Mouse (Mus musculus) gastrocnemius, adult 8-10 months (tissue): ENCODE measurements around the gene Foxp1. TPM values are rescaled to one million over a fixed set of nuclear protein-coding genes. Genes with fewer than 3 reads are reported as not detected.

Experiments
- DNase-seq, 2 experiments: peaks; one replicate each; pipeline ENCODE4 v3.0.0; 2022; ENCODE audit warnings: low spot score in 2 of 2
- total RNA-seq, 4 experiments: library from RNA; stranded (reverse); gene quantifications; 2 replicates each; pipeline ENCODE4 v1.2.4; 2022

Foxp1 gene
- total RNA-seq, 4 experiments from 2014 or later: 10.0 to 15.5 (median 13.9) TPM

DNA sequence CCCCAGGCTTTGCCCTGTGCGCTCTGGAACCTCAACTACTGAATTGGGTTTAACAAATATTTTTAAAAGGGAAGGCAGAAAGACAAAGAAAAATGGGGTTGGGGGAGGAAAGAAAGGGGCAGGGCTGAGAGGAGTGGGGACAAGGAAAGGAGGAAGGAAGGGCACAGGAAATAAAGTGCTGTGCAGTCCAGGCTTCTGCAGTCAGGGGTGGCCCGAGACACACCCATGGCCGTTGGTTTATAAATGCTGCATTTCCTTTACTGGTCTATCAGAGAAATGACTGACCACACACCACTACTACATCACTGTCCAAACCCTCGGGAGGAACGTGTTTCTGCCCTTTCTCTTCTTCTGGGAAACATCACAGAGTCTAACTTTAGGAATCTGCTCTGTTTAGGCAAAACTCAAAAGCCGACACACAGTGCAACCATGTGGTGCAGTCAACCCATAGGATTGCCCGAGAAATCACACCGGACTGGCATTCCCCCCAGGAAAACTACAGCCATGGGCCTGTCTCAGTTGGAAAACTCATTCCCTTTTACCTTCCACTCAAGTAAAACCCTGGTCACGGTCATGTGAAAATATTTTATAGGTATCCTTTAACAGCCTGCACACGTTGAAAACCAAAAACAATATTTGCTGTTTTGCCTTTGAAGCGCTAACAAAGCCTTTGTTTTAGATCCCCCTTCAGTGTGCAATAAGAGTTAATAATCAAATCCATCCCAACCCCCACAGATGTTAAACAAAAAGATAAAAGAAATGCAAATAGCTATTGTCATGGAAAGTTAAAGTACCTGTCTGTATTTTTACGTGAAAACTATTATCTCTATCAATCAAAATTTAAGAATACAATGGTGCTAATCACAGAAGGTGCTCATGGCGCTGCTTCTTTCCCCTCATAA is 258.1 kb downstream of the Foxp1 start:
- DNase-seq: no peak

DNA sequence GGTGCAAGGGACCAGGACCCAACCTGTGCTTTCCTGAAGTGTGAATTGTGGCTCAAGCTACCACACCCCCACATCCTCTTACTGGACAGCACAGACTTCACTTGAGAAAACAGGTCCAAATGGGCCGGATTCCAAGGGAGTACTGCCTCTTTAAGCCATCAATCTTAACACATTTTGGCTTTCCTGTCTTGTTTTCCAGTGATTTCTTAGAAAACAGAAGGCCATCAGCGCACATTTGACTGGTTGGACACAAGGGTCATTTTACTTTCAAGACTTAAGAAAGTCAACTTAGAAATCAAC is 258.7 kb downstream of the Foxp1 start:
- DNase-seq: no peak

DNA sequence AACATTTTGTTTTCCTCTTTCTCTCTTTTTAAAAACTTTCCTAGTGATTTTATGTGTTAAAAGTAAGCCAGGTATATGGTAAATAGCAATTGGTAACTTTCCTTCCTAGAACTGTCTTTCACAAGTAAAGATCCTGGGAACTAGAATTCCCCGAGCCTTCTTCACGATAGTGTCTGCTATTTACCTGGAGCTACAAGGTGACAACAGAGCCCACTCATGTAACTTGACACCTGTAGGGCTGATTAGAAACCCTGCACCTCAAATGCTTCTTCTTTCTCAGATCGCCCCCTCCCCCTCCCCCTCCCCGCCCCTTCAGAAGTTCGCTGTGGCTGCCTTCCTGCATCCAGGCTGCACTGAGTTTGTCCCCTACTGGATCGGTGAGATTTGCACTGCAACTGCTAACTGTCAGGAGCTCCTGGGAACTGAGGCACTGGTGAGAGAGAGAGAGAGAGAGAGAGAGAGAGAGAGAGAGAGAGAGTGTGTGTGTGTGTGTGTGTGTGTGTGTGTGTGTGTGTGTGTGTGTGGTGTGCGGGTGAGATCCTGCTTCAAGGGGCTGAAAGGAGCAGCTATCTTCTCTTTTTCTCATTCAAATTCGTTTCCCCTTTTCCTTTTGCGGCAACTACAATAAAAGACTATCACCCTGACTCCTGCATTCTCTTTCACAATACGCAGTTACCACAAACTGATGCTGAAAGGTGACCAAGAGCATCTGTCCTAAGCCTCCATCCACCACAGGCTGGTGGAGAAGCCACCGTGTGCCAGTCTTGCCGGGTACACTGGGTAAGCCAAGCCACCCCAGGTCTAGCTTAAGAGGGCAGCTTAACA is 259.2 kb downstream of the Foxp1 start:
- no peak for DNase-seq

DNA sequence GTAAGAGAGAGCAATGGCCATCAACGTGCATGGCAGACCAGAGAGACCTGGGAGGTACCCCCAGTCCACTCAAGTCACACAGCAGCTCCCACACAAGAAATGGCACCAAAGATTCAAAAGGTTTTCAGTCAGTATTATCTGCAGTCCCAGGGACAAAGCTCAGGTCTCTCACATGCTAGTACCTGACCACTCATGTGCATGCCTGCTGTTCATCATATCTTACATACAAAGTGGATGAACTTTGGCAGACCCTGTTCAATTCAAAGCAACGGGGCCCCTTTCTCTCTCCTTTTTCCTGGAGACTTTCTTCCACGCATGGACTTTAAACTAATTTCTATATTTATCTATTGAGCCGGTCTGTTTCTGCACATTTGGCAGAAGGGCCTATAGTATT is 260.8 kb downstream of the Foxp1 start:
- DNase-seq: no peak

DNA sequence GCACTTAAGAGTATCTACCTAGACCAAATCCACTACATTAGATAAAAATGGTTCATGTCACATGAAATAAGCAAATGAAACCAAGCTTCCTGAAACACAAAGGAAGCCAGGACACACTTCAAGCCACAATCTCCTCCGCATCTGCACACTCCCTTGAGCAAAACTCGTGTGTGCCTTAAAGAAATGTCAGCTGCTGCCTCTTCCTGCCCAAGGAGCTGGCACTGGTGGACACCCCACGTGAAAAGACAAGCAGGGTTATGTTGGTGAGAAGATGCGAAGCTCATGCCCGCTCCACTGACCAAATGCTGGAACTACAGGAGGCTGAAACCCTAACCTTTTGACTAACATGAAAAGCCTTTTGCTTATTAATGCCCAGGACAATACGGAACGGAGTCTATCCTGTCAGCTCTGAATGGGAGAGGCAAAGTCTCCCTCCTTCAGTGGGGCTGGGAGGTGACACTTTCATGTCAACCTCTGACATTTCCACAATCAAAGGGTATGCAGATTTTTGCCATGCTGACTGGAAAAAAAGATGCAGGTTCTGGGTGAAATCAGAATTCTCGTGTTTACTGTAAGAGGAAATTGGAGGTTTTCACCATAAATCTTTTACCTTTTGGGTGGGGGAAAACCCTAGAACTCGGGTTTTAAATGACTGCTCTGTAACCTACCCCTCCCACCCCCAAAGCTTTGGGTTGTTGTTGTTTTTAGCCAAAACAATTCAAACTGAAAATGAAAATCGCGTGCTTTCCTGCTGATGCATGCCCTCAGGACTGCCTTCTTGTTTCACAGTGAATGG is 261.4 kb downstream of the Foxp1 start:
- no peak for DNase-seq

DNA sequence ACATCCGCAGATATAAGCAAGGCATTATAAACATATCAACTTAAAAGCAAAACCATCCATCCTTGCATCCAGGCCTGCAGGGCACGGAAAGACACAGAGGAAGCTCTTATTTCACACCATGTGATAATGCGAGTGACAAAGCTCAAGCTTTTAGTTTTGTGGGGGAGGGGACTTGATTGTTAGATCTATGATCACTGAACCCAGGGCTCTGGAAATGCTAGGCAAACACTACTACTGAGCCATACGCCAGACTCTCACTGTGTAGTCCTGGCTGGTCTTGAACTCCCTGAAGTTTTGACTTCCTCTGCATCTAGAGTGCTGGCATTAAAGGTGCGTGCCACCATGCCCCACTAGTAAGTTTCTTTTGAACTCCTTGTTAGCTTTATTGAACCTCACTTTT is 264.2 kb downstream of the Foxp1 start:
- no peak for DNase-seq

DNA sequence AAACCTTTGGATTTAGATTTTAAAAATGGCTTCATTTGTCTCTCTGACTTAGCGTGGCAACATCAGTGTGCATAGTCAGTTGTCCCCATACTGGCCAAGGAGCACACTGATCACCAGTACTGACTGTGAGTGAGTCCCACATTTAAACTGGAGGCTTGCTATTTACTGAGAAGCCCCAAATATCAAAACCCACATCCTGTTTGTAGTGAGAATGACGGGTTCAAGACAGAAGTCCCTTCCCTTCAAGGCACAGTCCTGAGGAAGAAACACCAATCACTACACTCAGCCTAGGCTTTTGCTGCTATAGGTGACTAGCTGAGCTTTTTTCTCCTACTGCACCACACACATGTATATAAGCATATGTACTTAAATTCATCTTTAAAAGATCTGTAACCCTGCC is 264.8 kb downstream of the Foxp1 start:
- no peak for DNase-seq

DNA sequence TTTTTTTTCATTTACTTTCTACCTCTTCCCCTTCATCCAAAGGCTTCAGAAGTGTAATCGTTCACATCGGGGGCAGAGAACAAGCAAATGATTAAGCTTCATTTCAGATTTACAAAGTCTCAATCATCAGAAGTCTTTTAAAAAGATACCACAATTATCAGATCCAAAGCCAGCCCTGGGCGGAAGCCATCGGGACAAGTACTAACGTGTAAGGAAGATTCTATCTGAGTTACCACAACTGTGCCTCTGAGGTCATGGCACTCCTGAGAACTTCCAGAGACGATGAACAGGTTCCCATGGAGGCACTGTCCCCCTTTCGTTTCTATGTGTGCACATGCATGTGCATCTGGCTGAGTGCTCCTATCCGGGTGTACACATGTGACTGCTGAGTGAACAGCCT is 269.2 kb downstream of the Foxp1 start:
- no peak for DNase-seq

DNA sequence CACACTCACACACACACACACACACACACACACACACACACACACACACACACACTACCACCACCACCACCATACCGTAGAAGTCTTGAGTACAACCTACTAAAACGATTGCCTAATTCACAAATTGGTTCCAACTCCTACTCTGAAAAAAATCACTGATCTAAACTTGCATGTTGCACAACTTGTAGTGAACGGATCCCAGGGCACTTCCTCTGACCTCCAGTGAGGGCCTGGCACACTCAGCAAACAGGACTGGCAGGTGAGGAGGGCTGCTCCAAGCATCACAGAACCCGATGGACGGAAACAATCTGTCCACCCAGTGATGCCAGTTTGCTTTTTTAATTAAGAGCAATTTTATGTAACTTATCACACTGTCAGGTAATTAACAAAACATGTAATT is 269.7 kb downstream of the Foxp1 start:
- DNase-seq: no peak

DNA sequence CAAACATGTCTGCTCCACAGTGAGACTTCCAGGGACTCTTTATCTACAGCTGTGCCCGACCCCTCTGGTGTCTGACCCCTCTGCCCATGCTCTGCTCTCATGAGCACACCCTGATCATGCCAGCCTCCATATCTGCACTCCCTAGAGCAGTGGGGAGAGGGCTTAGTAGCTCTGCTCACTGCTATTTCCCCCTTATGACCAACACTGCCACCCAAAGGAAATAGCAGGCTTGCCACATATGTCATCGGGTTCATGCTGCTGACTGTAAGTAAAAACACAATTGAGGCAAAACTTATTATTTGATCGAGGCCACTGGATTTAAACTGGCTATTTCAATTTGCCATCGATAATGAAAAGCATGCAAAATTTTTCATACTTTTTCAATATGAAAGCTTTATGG is 270.6 kb downstream of the Foxp1 start:
- no peak for DNase-seq

DNA sequence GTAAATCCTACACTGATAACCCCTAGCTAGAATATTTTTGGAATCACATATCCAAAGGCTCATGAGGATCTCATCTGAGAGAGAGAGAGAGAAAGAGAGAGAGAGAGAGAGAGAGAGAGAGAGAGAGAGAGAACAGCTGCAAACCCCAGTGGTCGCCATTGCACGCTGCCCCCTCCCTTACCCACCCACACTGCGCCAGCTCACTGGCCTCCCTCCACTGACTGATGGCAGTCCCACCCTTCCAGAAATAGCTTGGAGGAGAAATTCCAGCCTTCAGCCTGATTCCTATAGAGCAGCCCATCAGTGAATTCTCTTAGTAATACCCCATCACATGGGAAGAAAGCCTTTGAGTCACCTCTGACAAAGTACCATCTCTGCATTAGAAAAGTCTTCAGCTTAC is 271.3 kb downstream of the Foxp1 start:
- DNase-seq: no peak

DNA sequence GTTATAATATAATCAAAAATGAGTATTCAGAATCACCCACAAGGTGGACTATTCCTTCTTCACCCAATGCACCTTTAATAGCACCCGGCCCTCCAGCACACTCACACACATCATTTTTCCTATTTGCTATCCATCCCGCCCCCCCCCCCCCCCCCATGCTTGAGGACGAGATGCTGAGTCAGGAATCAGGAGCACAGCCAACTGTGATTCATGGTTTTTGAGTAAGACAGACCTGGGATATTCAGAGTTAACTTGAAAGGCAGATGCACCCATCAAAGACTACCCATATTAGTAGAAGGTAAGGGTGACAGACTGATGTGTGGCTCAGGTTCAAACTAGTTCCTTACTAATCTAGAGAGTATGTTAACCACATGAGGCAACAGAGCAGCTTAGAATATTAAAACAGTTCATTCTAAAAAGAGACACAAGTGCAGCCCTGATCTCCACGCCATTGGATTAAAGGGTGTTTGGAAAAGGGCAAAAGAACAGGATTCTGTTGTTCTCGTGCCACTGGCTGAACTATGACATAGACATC is 273.0 kb downstream of the Foxp1 start:
- DNase-seq: no peak

DNA sequence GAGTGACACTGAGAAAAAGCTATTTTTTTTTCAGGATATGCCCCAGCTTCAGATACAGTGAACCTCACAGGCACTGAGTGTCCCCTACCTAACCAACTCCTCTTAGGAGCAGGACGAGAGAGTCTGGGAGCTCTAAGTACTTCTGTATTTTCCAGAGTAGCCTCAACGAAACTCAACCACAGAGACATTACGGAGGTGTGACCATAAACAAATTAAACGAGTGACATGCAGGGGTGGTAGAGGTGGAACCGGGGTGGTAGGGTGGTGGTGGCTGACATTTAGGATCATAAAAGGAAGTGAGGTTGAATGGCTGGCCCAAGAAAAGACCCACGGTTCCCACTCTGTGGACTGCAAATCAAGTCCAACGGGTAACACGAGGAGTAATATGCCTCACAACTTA is 274.1 kb downstream of the Foxp1 start:
- DNase-seq: no peak

DNA sequence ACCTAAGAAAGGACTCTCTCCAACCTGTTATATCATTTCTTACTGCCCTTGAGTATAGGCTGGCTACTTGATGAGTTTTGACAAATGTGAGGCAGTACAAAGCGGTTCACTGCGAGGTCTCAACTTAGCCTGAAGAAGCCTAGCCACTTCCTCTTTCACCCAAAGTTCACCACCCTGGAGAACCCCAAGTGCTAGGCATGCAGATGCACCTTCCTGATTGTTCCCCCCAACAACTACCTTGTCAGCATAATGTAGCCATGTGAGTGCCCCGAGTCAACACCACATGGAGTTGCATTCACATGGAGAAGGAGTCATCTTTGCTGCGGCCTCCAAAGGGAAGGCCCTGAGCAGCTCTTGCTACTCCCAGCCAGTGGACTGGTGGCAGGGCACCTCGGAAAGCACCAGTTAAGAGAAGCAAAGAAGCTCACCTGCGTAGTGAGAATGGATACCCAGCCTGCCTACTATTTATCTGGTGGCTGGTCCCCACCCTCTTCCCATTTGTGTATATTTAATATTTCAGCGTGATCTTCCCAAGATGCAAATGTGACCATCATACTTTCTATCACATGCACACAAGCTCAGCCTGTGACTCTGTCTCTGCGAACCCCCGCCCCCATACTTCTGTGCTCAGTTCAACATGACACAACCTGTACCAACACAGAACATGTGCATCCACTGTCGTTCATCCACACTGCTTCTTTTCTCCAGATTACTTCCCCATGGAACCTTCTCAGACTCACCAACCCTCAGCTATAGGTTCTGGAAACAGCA is 280.7 kb downstream of the Foxp1 start:
- DNase-seq: no peak

DNA sequence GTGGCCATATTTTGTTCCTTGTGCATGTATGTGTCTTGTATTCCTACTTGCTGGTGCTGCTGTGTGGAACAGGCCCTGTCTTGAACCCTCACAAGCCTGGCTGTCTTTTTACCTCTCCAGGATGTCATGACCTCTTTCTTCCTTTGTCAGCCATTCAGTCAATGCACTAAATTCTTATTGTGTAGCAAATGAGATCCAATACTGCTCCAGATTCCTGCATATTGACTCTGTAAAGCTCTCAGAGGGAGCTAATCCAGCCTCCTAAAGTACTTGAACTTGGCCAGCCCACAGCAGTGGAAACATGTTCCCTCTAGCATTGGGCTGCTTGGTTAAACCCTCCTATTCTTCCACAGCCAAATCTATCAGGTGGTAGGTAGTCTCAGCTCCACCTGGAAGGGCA is 281.8 kb downstream of the Foxp1 start:
- DNase-seq: no peak

DNA sequence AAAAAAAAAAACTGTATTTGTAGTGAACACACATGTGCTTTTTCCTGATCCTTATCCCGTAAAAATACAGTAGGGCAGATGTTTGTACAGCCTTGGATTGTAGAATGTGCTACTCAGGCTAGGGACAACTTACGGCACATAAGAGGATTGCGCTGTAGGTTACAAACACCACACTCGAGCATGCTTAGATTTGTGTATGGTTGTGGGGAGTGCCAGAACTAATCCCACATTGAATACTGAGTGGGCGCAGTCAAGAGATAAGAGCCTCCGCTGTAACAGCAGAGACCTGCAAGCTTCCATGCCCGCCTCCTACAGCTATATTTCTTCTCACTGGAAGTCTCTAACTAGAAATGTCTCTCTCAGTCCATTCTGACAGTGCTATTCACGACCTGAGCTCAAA is 286.9 kb downstream of the Foxp1 start:
- DNase-seq: no peak

DNA sequence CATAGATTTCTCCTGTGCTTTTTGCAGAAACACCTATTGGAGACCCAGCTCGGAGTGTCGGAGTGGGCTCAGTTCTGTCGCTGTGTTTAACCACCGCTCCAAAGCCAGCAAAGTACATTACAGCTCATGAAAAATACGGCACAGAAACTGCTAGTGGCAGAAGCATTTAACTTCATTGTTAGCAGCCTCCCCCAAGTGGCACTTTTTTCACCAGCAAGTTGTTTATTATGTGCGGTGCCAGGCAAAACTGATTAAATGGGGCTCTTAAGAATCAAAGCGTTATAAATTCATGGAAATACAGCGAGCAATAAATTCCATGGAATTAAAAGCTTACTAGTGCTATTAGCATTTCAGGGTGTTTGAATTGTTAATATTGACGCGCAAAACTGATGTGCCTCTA is 289.1 kb downstream of the Foxp1 start:
- no peak for DNase-seq

DNA sequence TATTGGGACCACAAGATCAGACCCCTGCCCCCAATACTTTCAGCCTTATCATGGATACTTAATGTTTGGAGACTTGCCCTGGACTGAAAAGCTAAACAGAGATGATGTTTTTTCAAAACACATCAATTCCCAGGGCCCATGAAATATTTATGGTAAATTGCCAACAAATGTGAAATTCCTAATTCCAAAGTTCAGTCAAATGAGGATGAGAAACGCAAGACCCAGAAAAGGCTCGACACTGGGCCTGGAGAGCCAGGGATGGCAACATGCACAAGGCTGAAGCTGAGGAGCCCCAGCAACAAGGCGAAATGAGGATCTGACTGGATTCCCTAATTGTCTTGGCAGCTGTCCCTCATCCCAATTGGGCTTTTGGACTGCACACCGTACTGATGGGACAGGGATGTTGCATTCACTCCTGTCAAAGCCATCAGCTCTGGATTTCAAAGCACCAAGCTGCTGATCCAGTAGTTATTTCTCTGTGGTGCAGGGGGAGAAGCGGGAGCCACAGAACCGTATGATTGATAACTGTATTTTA is 294.1 kb downstream of the Foxp1 start:
- no peak for DNase-seq

DNA sequence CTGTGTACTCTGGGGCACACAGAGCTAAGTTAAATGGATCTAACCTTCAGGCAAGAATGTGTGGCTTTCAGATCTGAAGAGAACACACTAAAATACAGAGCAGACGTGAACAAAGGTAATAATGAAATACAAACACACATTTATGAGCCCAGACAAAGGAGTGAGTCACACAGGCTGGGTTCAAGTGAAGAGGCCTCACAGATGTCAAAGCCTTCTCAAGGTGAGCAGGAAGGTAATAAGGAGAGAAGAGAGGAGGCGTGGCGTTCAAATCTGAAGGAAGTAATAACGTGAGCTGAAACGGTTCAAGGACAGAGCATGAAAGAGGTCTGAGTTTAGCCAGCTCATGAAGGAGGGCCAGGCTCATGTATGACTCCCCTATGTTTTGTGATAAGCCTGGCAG is 301.4 kb downstream of the Foxp1 start:
- DNase-seq: no peak

DNA sequence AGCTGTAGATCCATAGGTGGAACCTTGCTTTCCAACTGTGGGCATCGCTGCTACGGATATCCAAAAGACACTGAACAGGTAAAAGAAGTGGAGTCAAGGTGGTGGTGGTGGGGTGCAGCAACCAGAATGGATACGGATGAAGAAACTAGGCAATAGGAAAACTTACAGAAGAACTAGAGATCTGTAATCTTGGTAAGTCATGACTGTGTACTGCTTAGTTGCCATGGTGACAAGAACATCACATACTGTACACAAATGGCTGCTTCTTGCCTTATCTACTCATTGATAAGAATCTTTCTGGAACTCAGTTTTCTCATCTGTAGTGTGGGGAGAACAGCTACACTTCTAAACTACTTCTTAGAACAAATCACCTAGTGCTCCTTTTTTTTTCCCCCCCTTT is 302.0 kb downstream of the Foxp1 start:
- DNase-seq: no peak

DNA sequence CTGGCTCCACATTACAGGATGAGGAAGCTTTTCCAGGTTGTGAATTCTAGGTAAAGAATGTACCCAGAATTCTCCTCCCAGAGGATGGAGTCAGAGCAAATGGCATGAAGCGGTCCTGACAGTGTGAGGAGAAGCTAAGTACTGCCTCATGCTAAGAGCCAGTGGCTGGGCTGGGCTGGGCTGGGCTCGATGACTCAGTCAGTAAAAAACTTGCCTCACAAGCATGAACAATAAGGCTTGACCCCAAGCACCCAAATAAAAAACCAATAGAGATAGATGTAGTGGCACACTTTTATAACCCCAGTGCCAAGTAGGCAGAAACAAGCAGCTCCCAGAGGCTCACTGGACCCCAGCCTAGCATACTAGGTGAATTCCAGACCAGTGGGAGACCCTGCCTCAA is 304.7 kb downstream of the Foxp1 start:
- no peak for DNase-seq
